In the genomic region with DNA sequence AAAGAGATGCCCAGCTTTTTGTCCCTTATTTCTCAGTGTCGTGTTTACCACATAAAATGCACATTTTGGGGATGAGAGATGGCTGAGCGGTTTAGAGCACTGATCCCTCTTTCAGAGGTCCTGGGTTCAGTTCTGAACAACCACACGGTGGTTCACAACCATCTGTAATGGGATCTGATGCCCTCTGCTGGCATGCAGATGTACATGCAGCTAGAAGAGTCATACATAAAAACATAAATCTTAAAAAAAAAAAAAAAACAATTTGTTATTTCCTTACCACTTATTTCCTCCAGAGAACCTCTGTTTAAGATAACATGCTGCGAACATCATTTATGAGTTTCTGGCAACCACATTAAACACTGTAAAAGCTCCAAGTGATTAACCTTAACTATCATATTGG, we compare ENCODE assay signal across 15 mouse cellular contexts.
DNase-seq lines count a peak whose midpoint lies in the region; ATAC-seq and TF ChIP-seq lines count a peak whose summit lies in the region.
"Had no signal": no experiment of that assay in that cellular context is flagged by ENCODE, and none has a peak within 500 bp of the region (broad histone marks: within the 10 kb centered on the region; RNA-seq: fewer than 3 reads in every experiment).

No protein-coding gene starts in this region.

- H3K27ac ChIP-seq in heart, postnatal 0 days (ENCODE audit: low read depth), result no peak overlapping the region
- H3K27ac ChIP-seq in heart, embryonic 12.5 days (ENCODE audit: poor library complexity, severe bottlenecking), result no peak overlapping the region
- H3K27ac ChIP-seq in lung, embryonic 14.5 days (ENCODE audit: low read depth), result no peak overlapping the region
- H3K27ac ChIP-seq in stomach, postnatal 0 days (replicated peaks), result no peak overlapping the region
- H3K27ac ChIP-seq: forebrain, embryonic 10.5 days; hindbrain, embryonic 14.5 days had no signal

- in situ Hi-C loops in Patski (cut with MboI; ENCODE audit: low pct_unique_long_range_greater_than_20kb), result loop anchor here (5.0 kb wide), 2 partner anchors 146 to 331 kb away; no protein-coding TSS in a partner anchor

- H3K36me3 ChIP-seq in heart, postnatal 0 days (replicated peaks; ENCODE audit: control insufficient read depth, insufficient read depth, low read length), result no peaks in the 10 kb centered on the region
- no peaks in the 10 kb centered on the region for H3K36me3 ChIP-seq in heart, embryonic 12.5 days
- no peaks in the 10 kb centered on the region for H3K36me3 ChIP-seq in lung, embryonic 14.5 days (ENCODE audit: insufficient read depth)
- H3K36me3 ChIP-seq in stomach, postnatal 0 days (ENCODE audit: control insufficient read depth, insufficient read depth, low read length), result no peaks in the 10 kb centered on the region
- H3K36me3 ChIP-seq: forebrain, embryonic 10.5 days had no signal

- no peak for ATAC-seq in heart, postnatal 0 days (ENCODE audit: insufficient read depth, low read depth)
- no peak for ATAC-seq in heart, embryonic 12.5 days (ENCODE audit: insufficient number of reproducible peaks, low FRiP score)
- no peak for ATAC-seq in lung, embryonic 14.5 days (ENCODE audit: insufficient read depth)
- no peak for ATAC-seq in Patski
- ATAC-seq in stomach, postnatal 0 days (ENCODE audit: low FRiP score, low TSS enrichment), result no peak

- CTCF ChIA-PET in Patski (lab: Charles Lee), result interaction anchor here (1.8 kb wide), 1 partner anchor 148 kb away, joined by 7 read pairs; no protein-coding TSS in a partner anchor

- TF ChIP-seq CTCF in heart, postnatal 0 days (IDR thresholded peaks at IDR 0.05; ENCODE audit: low read depth), result peak; percentile 23
- TF ChIP-seq CTCF in lung, embryonic 14.5 days (IDR thresholded peaks at IDR 0.05; ENCODE audit: low read depth), result peak; percentile 45
- peak; percentile 63 for TF ChIP-seq CTCF in Patski (IDR thresholded peaks at IDR 0.05)
- TF ChIP-seq CTCF in stomach, postnatal 0 days (IDR thresholded peaks at IDR 0.05; ENCODE audit: low read depth), result peak; percentile 60

- H3K27me3 ChIP-seq in heart, postnatal 0 days (ENCODE audit: control insufficient read depth, insufficient read depth, low read length), result no peaks in the 10 kb centered on the region
- no peaks in the 10 kb centered on the region for H3K27me3 ChIP-seq in heart, embryonic 12.5 days (replicated peaks)
- H3K27me3 ChIP-seq in lung, embryonic 14.5 days (ENCODE audit: insufficient read depth, low read length), result no peaks in the 10 kb centered on the region
- no peaks in the 10 kb centered on the region for H3K27me3 ChIP-seq in Patski
- no peaks in the 10 kb centered on the region for H3K27me3 ChIP-seq in stomach, postnatal 0 days (ENCODE audit: control insufficient read depth, insufficient read depth, low read length)

- no peak overlapping the region for H3K4me3 ChIP-seq in heart, postnatal 0 days (ENCODE audit: low read depth, low read length)
- H3K4me3 ChIP-seq in heart, embryonic 12.5 days, result no peak overlapping the region
- no peak overlapping the region for H3K4me3 ChIP-seq in lung, embryonic 14.5 days (ENCODE audit: low read depth, low read length)
- H3K4me3 ChIP-seq in stomach, postnatal 0 days (ENCODE audit: low read depth, low read length), result no peak overlapping the region
- H3K4me3 ChIP-seq: forebrain, embryonic 10.5 days; megakaryocyte, embryonic 14.5 days had no signal

- POLR2A ChIA-PET in Patski (lab: Charles Lee), result interaction anchor here (0.6 kb wide), 1 partner anchor 75 kb away, joined by 4 read pairs; no protein-coding TSS in a partner anchor

- no peaks in the 10 kb centered on the region for H3K9me3 ChIP-seq in heart, postnatal 0 days (replicated peaks; ENCODE audit: control insufficient read depth, low read length)
- no peaks in the 10 kb centered on the region for H3K9me3 ChIP-seq in heart, embryonic 12.5 days (replicated peaks)
- no peaks in the 10 kb centered on the region for H3K9me3 ChIP-seq in lung, embryonic 14.5 days (ENCODE audit: low read depth, low read length)
- no peaks in the 10 kb centered on the region for H3K9me3 ChIP-seq in stomach, postnatal 0 days (ENCODE audit: control insufficient read depth, low read length)
- H3K9me3 ChIP-seq: forebrain, embryonic 10.5 days; megakaryocyte, embryonic 14.5 days had no signal

- 77% methylated on average over 4 of the region's 4 CpGs for WGBS in heart, postnatal 0 days
- 73% methylated on average over 4 of the region's 4 CpGs for WGBS in heart, embryonic 12.5 days
- WGBS in lung, embryonic 14.5 days, result 71% methylated on average over 4 of the region's 4 CpGs
- WGBS in stomach, postnatal 0 days, result 77% methylated on average over 4 of the region's 4 CpGs

- no peak for DNase-seq in heart, postnatal 0 days (ENCODE audit: low spot score)
- no peak for DNase-seq in lung, embryonic 14.5 days
- DNase-seq in lung, adult 18-20 months, result no peak
- no peak for DNase-seq in Patski (ENCODE audit: low read depth, low spot score)
- DNase-seq in stomach, postnatal 0 days (ENCODE audit: low spot score), result no peak
- no peak for DNase-seq in frontal cortex, postnatal 25 days (ENCODE audit: low spot score in 2 of 2)
- DNase-seq: cerebellum, adult 2 months; heart, adult 11 months; heart, postnatal 10 days; kidney, adult 9 months; thymus, postnatal 14 days had no signal

- H3K4me2 ChIP-seq in heart, postnatal 0 days (ENCODE audit: low read depth, low read length), result no peak overlapping the region
- H3K4me2 ChIP-seq in heart, embryonic 12.5 days, result no peak overlapping the region
- H3K4me2 ChIP-seq in lung, embryonic 14.5 days, result no peak overlapping the region
- no peak overlapping the region for H3K4me2 ChIP-seq in stomach, postnatal 0 days (replicated peaks; ENCODE audit: low read depth)
- H3K4me2 ChIP-seq: hindbrain, embryonic 14.5 days had no signal

- H3K4me1 ChIP-seq in heart, postnatal 0 days (ENCODE audit: control insufficient read depth, insufficient read depth), result no peaks in the 10 kb centered on the region
- H3K4me1 ChIP-seq in heart, embryonic 12.5 days (replicated peaks), result no peaks in the 10 kb centered on the region
- H3K4me1 ChIP-seq in lung, embryonic 14.5 days (ENCODE audit: insufficient read depth), result no peaks in the 10 kb centered on the region
- H3K4me1 ChIP-seq in stomach, postnatal 0 days (replicated peaks; ENCODE audit: control insufficient read depth, insufficient read depth), result no peaks in the 10 kb centered on the region
- H3K4me1 ChIP-seq: megakaryocyte, embryonic 14.5 days had no signal

- no peak for TF ChIP-seq EP300 in heart, postnatal 0 days (IDR thresholded peaks at IDR 0.05; ENCODE audit: low read depth)
- TF ChIP-seq EP300 in stomach, postnatal 0 days (optimal IDR thresholded peaks at IDR 0.05), result no peak

- no peak overlapping the region for H3K9ac ChIP-seq in heart, postnatal 0 days (replicated peaks; ENCODE audit: low read depth, low read length)
- no peak overlapping the region for H3K9ac ChIP-seq in heart, embryonic 12.5 days
- no peak overlapping the region for H3K9ac ChIP-seq in lung, embryonic 14.5 days
- H3K9ac ChIP-seq in stomach, postnatal 0 days (ENCODE audit: low read length), result no peak overlapping the region
- H3K9ac ChIP-seq: hindbrain, embryonic 14.5 days had no signal
